Mouse (Mus musculus): ENCODE measurements around the gene Zfp704. TPM values are rescaled to one million over a fixed set of nuclear protein-coding genes. Genes with fewer than 3 reads are reported as not detected.

Zfp704 gene
- polyA plus RNA-seq, 1 experiment from 2014 or later, result 12.0 TPM

DNA sequence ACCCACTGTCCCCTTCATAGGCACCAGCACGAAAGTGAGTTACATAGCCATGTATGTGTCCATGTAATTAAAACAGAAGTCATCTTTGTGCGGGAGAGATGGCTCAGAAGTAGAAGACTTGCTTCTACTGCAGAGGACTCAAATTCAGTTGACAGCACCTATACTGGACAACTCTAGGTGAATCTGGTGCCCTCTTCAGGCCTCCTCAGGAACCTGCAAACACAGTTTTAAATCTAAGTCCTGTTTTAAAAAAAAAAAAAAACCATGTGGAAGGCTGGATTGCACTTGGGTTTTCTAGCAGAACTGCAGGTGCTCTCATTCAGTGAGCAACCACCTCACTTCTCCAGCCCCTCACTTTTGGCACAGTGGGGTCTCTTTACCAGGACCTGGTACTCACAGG is 16.1 kb downstream of the Zfp704 start:
- Histone ChIP-seq H3K4me2 (no peak overlapping the region), H3K36me3 (no peaks in the 10 kb centered on the region), H3K27ac (no peak overlapping the region), H3K9ac (replicated peaks) (no peak overlapping the region), H3K4me3 (replicated peaks) (no peak overlapping the region), H3K27me3 (no peaks in the 10 kb centered on the region), H3K4me1 (replicated peaks) (peaks cover 13% of the 10 kb centered on the region; the same call in 1 of the 2 replicates), H3K9me3 (no peaks in the 10 kb centered on the region)
- 81% methylated on average over 2 of the region's 2 CpGs for WGBS
- no peak for ATAC-seq (ENCODE audit: insufficient number of reproducible peaks, insufficient read depth, low FRiP score, low TSS enrichment, low read depth)

DNA sequence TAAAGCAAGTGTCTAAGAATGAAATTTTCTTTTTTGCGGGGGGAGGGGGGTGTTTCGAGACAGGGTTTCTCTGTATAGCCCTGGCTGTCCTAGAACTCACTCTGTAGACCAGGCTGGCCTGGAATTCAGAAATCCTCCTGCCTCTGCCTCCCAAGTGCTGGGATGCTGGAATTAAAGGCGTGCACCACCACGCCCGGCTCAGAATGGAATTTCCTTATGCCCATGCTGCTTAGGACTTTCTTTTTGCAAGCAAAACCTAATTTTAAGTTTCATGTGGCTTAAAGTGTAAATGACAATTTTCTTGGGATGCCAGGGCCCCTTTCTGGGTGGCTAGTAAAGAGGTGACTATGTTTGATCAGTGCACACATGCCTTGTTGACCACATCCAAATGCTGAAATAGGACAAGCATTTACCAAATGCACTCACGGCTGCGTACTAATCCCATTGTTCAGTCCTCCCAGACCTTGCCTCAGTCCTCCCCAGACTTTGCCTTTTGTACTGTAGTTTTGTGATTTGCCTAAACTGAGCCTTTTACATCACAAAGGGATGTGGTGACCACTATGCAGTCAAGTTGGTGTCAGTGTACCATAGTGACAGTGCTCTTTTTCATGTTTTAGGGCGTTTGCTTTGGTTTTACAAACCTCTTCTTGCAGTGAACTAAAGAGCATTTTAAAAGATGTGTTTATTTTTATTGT is 18.3 kb downstream of the Zfp704 start:
- no peak overlapping the region for H3K4me3 ChIP-seq (replicated peaks)
- no peaks in the 10 kb centered on the region for H3K27me3 ChIP-seq
- 0 out of 2 replicates have a peak, but pooled peaks cover 2% of the 10 kb centered on the region for H3K36me3 ChIP-seq
- no peak overlapping the region for H3K4me2 ChIP-seq
- H3K9me3 ChIP-seq, result no peaks in the 10 kb centered on the region
- H3K27ac ChIP-seq, result no peak overlapping the region
- peaks cover 10% of the 10 kb centered on the region; the same call in 1 of the 2 replicates for H3K4me1 ChIP-seq (replicated peaks)
- WGBS, result 96% methylated on average over 8 of the region's 8 CpGs
- ATAC-seq (ENCODE audit: insufficient number of reproducible peaks, insufficient read depth, low FRiP score, low TSS enrichment, low read depth), result no peak
- H3K9ac ChIP-seq (replicated peaks), result no peak overlapping the region

DNA sequence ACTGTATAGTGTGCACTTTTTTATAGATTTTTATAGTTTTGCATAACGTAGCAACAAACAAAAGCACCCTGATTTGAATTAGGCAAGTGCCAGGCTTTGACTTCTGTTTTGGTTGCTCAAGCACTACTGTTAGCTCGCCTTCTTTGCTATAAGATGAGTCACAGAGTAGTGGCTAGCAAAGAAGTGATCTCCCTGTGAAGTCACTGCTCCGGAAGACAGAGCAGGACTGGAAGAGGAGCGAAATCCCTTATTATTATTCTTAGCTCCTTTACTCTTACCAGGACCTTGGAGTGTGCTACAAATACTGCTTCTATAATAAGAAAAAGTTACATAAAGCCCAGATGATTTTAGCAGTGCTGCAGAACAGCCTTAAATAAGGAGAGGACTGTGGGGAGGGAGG is 21.2 kb downstream of the Zfp704 start:
- H3K9ac ChIP-seq (replicated peaks), result no peak overlapping the region
- 0 out of 2 replicates have a peak, but pooled peaks cover 4% of the 10 kb centered on the region for H3K36me3 ChIP-seq
- no peak overlapping the region for H3K4me2 ChIP-seq
- no peak overlapping the region for H3K27ac ChIP-seq
- no peaks in the 10 kb centered on the region for H3K9me3 ChIP-seq
- no peak overlapping the region for H3K4me3 ChIP-seq (replicated peaks)
- H3K27me3 ChIP-seq, result no peaks in the 10 kb centered on the region
- peaks cover 13% of the 10 kb centered on the region for H3K4me1 ChIP-seq (replicated peaks)
- ATAC-seq (ENCODE audit: insufficient number of reproducible peaks, insufficient read depth, low FRiP score, low TSS enrichment, low read depth), result no peak
- 87% methylated on average over 4 of the region's 4 CpGs for WGBS

DNA sequence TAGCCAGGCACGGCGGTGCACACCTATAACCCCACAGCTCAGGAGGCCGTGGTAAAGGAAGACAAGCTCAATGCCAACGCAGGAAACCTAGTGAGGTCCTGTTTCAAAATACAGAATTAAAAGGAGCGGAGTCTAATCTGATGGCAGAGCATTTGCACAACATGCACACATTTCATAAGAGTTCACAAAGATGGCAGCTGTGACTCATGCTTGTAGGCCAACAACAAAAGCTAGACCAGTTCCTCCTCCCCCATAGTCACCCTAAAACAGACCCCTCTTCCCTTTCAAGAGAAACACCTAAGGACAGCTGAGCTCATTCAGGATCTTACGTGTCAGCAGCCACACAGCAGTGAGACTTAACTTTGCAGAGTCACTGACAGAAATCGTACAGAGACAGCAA is 22.6 kb downstream of the Zfp704 start:
- 90% methylated on average over 7 of the region's 7 CpGs for WGBS
- no peak for ATAC-seq (ENCODE audit: insufficient number of reproducible peaks, insufficient read depth, low FRiP score, low TSS enrichment, low read depth)
- Histone ChIP-seq H3K9ac (replicated peaks) (no peak overlapping the region), H3K4me2 (no peak overlapping the region), H3K4me3 (replicated peaks) (no peak overlapping the region), H3K27me3 (no peaks in the 10 kb centered on the region), H3K27ac (no peak overlapping the region), H3K4me1 (replicated peaks) (peaks cover 18% of the 10 kb centered on the region), H3K36me3 (0 out of 2 replicates have a peak, but pooled peaks cover 4% of the 10 kb centered on the region), H3K9me3 (no peaks in the 10 kb centered on the region)

DNA sequence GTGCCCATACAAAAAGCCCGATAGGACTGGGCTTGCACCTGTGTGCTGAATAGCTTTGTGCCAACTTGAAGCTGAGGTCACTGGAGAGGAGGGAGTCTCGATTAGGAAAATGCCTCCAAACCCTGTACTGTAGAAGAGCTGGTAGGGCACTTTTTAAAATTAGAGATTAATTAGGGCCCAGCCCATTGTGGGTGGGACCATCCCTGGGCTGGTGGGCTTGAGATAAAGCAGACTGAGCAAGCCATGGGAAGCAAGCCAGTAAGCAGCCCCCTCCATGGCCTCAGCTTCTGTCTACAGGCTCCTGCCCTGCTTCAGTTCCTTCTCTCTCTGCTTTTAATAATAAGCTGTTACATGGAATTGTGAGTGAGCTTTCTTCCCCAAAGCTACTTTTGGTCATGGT is 26.4 kb downstream of the Zfp704 start:
- H3K36me3 ChIP-seq, result 0 out of 2 replicates have a peak, but pooled peaks cover 4% of the 10 kb centered on the region
- 73% methylated on average over 2 of the region's 2 CpGs for WGBS
- no peak overlapping the region for H3K9ac ChIP-seq (replicated peaks)
- H3K4me3 ChIP-seq (replicated peaks), result no peak overlapping the region
- no peaks in the 10 kb centered on the region for H3K9me3 ChIP-seq
- H3K4me1 ChIP-seq (replicated peaks), result peaks cover 29% of the 10 kb centered on the region
- ATAC-seq (ENCODE audit: insufficient number of reproducible peaks, insufficient read depth, low FRiP score, low TSS enrichment, low read depth), result no peak
- no peaks in the 10 kb centered on the region for H3K27me3 ChIP-seq
- H3K27ac ChIP-seq, result no peak overlapping the region
- no peak overlapping the region for H3K4me2 ChIP-seq

DNA sequence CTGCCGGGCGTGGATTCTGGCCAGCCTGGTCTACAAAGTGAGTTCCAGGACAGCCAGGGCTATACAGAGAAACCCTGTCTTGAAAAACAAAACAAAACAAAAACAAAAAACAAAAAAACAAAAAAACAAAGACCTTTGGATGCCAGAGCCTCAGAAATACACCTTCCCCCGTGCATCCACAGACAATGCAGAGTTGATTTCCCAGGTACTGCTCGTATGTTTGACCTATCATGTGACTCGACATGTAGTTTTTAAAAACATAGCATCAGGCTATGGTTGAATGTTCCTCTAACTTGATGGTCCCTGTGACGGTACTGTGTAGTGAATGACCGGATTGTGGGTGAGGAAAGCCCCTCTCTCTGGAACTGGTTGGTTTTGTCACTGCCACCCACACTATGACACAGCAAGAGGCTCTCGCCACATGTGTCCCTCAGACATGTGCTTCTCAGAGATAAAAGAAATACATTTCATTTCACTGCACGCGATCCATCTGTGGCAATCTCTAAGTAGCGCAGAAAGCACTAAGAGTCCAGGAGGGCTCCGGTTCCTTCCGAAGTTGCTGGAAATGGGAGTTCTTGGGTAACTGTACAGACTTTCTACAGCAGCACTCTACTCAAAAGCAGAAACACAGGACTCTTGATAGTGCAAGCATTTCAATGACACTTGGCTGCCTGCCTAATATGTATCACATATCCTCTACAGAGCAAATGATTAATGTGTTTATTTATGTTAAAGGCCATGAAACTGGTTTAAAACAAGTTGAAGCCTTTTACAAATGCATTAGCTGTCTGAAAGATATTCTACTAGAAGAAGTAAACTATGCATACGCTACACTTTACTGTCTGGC is 28.7 kb downstream of the Zfp704 start:
- no peaks in the 10 kb centered on the region for H3K27me3 ChIP-seq
- H3K9ac ChIP-seq (replicated peaks), result no peak overlapping the region
- no peaks in the 10 kb centered on the region for H3K9me3 ChIP-seq
- ATAC-seq (ENCODE audit: insufficient number of reproducible peaks, insufficient read depth, low FRiP score, low TSS enrichment, low read depth), result no peak; the same call in 1 of the 2 replicates
- peaks cover 47% of the 10 kb centered on the region for H3K4me1 ChIP-seq (replicated peaks)
- H3K4me2 ChIP-seq, result no peak overlapping the region
- WGBS, result 95% methylated on average over 14 of the region's 14 CpGs
- no peak overlapping the region for H3K27ac ChIP-seq
- H3K4me3 ChIP-seq (replicated peaks), result no peak overlapping the region
- H3K36me3 ChIP-seq, result no peaks in the 10 kb centered on the region

DNA sequence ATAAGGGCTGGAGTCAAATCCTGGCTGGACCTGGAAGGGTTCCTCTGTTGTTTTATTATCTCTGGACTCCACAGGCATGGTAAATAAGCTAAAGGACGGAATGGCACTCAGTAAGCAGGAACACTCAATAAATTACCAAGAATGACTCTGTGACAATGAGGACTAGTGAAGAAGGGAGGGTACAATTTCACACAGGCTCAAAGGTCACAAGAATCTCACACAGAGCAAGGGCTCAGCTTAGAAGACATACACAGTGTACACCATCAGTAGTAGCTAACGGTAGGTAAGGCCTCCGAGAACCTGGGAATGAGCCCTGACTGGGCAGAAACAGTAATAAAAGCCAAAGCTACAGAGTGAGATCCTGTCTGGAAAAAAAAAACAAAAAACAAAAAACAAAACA is 29.8 kb downstream of the Zfp704 start:
- H3K9ac ChIP-seq (replicated peaks), result no peak overlapping the region
- no peak overlapping the region for H3K4me3 ChIP-seq (replicated peaks)
- H3K36me3 ChIP-seq, result no peaks in the 10 kb centered on the region
- no peak overlapping the region for H3K4me2 ChIP-seq
- no peak for ATAC-seq (ENCODE audit: insufficient number of reproducible peaks, insufficient read depth, low FRiP score, low TSS enrichment, low read depth)
- H3K4me1 ChIP-seq (replicated peaks), result peaks cover 58% of the 10 kb centered on the region
- H3K9me3 ChIP-seq, result no peaks in the 10 kb centered on the region
- WGBS, result 46% methylated on average over 3 of the region's 3 CpGs
- no peak overlapping the region for H3K27ac ChIP-seq
- H3K27me3 ChIP-seq, result no peaks in the 10 kb centered on the region

DNA sequence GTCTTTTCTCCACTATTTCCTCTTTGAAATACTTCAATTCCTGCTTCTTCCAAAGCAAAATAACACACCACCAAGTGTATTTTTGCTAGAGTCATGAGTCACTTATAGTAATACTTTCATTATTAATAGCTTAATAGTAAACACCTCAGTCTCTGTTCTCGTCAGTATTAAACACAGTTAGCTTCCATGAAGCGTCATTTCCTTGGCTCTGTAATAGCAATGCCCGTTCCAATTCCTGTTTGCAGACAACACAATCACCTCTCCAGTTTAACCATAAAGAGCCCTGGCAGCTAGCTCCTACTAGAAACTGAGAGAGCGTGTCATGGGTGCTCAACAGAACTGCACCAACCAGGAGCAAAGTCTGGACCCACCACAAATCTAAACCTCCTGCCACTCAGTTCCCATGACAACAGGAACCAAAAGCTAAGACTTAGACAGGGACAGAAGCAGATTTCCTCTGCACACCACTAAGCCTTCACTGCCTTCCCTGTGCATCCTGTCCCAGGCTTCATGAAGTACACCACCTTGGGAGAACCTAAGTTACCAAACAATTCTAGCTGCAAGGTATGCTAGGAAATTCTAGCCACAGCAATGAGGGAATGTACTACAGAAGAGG is 30.7 kb downstream of the Zfp704 start:
- H3K36me3 ChIP-seq, result no peaks in the 10 kb centered on the region
- no peak overlapping the region for H3K4me2 ChIP-seq
- no peak overlapping the region for H3K27ac ChIP-seq
- ATAC-seq (ENCODE audit: insufficient number of reproducible peaks, insufficient read depth, low FRiP score, low TSS enrichment, low read depth), result no peak
- WGBS, result 58% methylated on average over 4 of the region's 4 CpGs
- peaks cover 63% of the 10 kb centered on the region for H3K4me1 ChIP-seq (replicated peaks)
- no peaks in the 10 kb centered on the region for H3K9me3 ChIP-seq
- no peak overlapping the region for H3K4me3 ChIP-seq (replicated peaks)
- H3K27me3 ChIP-seq, result no peaks in the 10 kb centered on the region
- no peak overlapping the region for H3K9ac ChIP-seq (replicated peaks)

DNA sequence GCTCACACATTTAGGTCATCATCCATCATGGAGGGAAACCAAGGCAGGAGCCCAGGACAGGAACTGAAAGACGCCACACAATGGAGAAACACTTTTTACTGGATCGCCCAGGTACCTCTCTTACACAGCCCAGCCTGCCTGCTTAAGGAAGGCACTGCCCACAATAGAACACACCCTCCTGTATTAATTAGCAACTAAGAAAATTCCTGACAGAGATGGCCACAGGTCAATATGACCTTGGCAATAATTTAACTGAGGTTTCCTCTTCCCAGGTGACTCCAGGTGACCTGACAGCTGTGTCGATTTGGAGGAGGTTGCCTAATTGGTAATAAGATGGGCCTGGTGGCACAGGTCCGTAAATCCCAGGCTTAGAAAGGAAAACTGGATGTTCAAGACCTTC is 33.0 kb downstream of the Zfp704 start:
- WGBS, result 71% methylated on average over 4 of the region's 4 CpGs
- Histone ChIP-seq H3K4me1 (replicated peaks) (peaks cover 71% of the 10 kb centered on the region), H3K4me2 (no peak overlapping the region), H3K36me3 (no peaks in the 10 kb centered on the region), H3K9me3 (no peaks in the 10 kb centered on the region), H3K4me3 (replicated peaks) (no peak overlapping the region), H3K27ac (no peak overlapping the region), H3K9ac (replicated peaks) (no peak overlapping the region), H3K27me3 (no peaks in the 10 kb centered on the region)
- no peak for ATAC-seq (ENCODE audit: insufficient number of reproducible peaks, insufficient read depth, low FRiP score, low TSS enrichment, low read depth)

DNA sequence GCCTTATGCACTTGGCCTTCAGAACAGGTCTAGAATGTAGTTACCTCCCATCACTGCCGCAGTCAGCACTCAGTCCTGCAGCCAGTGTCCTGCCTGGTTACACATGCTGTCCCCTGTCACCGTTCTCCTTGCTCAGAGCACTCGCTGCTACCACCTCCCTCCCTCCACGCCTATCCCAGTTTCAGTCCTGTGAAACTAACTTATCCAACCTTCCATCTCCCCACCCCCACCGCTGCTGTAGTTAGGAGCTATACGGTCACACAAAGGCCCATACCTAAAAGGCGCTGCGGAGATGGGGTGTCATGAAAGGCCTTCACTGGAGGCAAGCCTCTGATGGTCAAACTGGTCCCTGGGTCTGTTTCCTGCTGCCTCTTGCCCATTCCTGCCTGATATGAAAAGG is 35.6 kb downstream of the Zfp704 start:
- H3K27me3 ChIP-seq, result no peaks in the 10 kb centered on the region
- H3K4me1 ChIP-seq (replicated peaks), result peaks cover 66% of the 10 kb centered on the region
- H3K9me3 ChIP-seq, result no peaks in the 10 kb centered on the region
- no peak overlapping the region for H3K9ac ChIP-seq (replicated peaks)
- whole genome bisulfite sequencing, result 56% methylated on average over 8 of the region's 8 CpGs
- H3K27ac ChIP-seq, result no peak overlapping the region
- no peak overlapping the region for H3K4me2 ChIP-seq
- no peaks in the 10 kb centered on the region for H3K36me3 ChIP-seq
- no peak overlapping the region for H3K4me3 ChIP-seq (replicated peaks)
- no peak for ATAC-seq (ENCODE audit: insufficient number of reproducible peaks, insufficient read depth, low FRiP score, low TSS enrichment, low read depth)

DNA sequence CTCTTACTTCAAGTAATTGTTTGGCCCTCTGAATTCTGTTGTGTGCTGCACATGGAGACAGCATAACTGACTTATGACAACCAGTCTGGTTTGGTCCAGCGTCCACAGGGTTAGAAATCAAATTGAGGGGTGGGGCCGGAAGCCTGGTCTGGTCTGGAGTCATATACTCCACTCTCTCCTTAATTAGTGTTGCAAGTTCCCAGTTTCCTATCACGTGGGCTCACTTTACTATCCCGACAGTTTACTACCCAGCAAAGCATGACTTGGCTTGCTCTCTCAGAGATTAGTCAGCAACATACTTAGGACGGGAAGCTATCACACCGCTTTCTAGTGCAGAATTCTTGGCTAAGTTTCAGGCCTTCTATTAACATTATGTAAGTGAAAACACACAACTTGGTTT is 36.3 kb downstream of the Zfp704 start:
- no peak overlapping the region for H3K4me2 ChIP-seq
- 11% methylated on average over 6 of the region's 6 CpGs for WGBS
- peak; percentile 61; the same call in 1 of the 2 replicates for ATAC-seq (ENCODE audit: insufficient number of reproducible peaks, insufficient read depth, low FRiP score, low TSS enrichment, low read depth)
- H3K36me3 ChIP-seq, result no peaks in the 10 kb centered on the region
- no peak overlapping the region for H3K4me3 ChIP-seq (replicated peaks)
- no peak overlapping the region for H3K9ac ChIP-seq (replicated peaks)
- H3K27ac ChIP-seq, result no peak overlapping the region; the same call in 1 of the 2 replicates
- H3K27me3 ChIP-seq, result no peaks in the 10 kb centered on the region
- peaks cover 66% of the 10 kb centered on the region for H3K4me1 ChIP-seq (replicated peaks)
- H3K9me3 ChIP-seq, result no peaks in the 10 kb centered on the region

Data from limb, embryonic 12.5 days (tissue).